Mouse (Mus musculus) layer of hippocampus, adult 11-12 months (tissue): ENCODE measurements at regions not wholly inside any gene's neighbourhood (a gene's known extent, or its start where the extent isn't known, plus 50 kb on each side); places are given as distances from the start of the nearest gene placed in this dataset.

Source experiments
- DNase-seq: peaks from one replicate; pipeline ENCODE4 v3.0.0; 2022; ENCODE audit warnings: low spot score

- no peak for DNase-seq
These were observed 582.4 kb downstream of the 1190002N15Rik start for GRCm38 (mm10) chr9:93955235-93956040.

- no peak for DNase-seq
These were observed 589.2 kb downstream of the 1190002N15Rik start for GRCm38 (mm10) chr9:93948671-93949070.

GRCm38 (mm10) chr9:93947053-93947452 is 590.8 kb downstream of the 1190002N15Rik start:
- DNase-seq = no peak

- DNase-seq = no peak
These were observed 597.7 kb downstream of the 1190002N15Rik start for GRCm38 (mm10) chr9:93940193-93940592.

GRCm38 (mm10) chr9:93930684-93931083 is 607.2 kb downstream of the 1190002N15Rik start:
- DNase-seq = no peak

GRCm38 (mm10) chr9:93889256-93889655 is 648.6 kb downstream of the 1190002N15Rik start:
- no peak for DNase-seq

GRCm38 (mm10) chr9:93880112-93880511 is 657.8 kb downstream of the 1190002N15Rik start:
- DNase-seq = no peak

- no peak for DNase-seq
These were observed 658.3 kb downstream of the 1190002N15Rik start for GRCm38 (mm10) chr9:93879572-93879971.

- DNase-seq = no peak
These were observed 667.1 kb downstream of the 1190002N15Rik start for GRCm38 (mm10) chr9:93870778-93871177.

- no peak for DNase-seq
These were observed 679.9 kb downstream of the 1190002N15Rik start for GRCm38 (mm10) chr9:93857937-93858336.

- DNase-seq = no peak
These were observed 691.5 kb downstream of the 1190002N15Rik start for GRCm38 (mm10) chr9:93846411-93846810.

- no peak for DNase-seq
These were observed 694.0 kb downstream of the 1190002N15Rik start for GRCm38 (mm10) chr9:93843869-93844268.
